Mouse (Mus musculus): ENCODE data around the gene Strc.

The Strc gene

GRCm38 (mm10) chr2:121354820-121355592 lies 32.0 kb downstream of the Strc start, which contains the start of gene Ppip5k1:
TSS of gene Ppip5k1 (minus strand) at chr2:121355396.
- peak; percentile 96 for DNase-seq (ENCODE audit: low read depth, low spot score)

- DNase-seq (ENCODE audit: low read depth, low spot score), result no peak
Observed at GRCm38 (mm10) chr2:121354378-121354777, 32.6 kb downstream of the Strc start.

GRCm38 (mm10) chr2:121353156-121353555 lies 33.8 kb downstream of the Strc start:
- DNase-seq (ENCODE audit: low read depth, low spot score), result no peak

- DNase-seq (ENCODE audit: low read depth, low spot score), result no peak
Observed at GRCm38 (mm10) chr2:121339057-121339456, 47.9 kb downstream of the Strc start.

GRCm38 (mm10) chr2:121329492-121329891 lies 57.5 kb downstream of the Strc start:
- no peak for DNase-seq (ENCODE audit: low read depth, low spot score)

- DNase-seq (ENCODE audit: low read depth, low spot score), result no peak
Observed at GRCm38 (mm10) chr2:121323693-121324470, 63.1 kb downstream of the Strc start.

- no peak for DNase-seq (ENCODE audit: low read depth, low spot score)
Observed at GRCm38 (mm10) chr2:121323041-121323440, 63.9 kb downstream of the Strc start.

- no peak for DNase-seq (ENCODE audit: low read depth, low spot score)
Observed at GRCm38 (mm10) chr2:121316278-121316677, 70.7 kb downstream of the Strc start.
